Mouse (Mus musculus): ENCODE measurements around the gene Ift122. TPM values are rescaled to one million over a fixed set of nuclear protein-coding genes. Genes with fewer than 3 reads are reported as not detected.
"Not testable (repeated sequence)": the region's sequence is repeated elsewhere in the genome, so short reads cannot be mapped to it uniquely, and the experiment has no call there.

Ift122 gene
- polyA plus RNA-seq, 1 experiment from 2014 or later: 29.4 TPM

DNA sequence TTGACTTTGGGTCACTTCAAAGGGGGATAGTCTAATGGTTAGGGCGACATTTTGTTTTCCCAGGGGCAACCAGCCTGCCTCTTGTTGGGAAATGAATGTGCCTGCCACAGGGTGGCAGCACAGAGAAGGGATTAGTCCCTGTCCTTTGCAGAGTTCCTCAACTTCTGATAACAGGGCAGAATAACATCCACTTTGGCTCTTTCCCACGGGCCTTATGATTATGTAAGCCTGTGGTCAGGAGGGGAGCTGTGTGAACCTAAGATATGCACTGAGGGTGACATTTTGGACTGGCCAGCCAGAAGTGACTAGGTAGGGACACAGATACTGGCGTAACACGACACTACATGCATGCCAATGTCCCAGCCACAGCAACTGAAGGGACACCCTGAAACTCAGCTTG, 39.2 kb upstream of the Ift122 start:
- H3K9ac ChIP-seq (ENCODE audit: low read length): no peak overlapping the region
- DNase-seq (ENCODE audit: low spot score) (peak; percentile 64), ATAC-seq (ENCODE audit: insufficient number of reproducible peaks, low FRiP score, low TSS enrichment, low read depth) (no peak)
- no peaks in the 10 kb centered on the region for H3K27me3 ChIP-seq (ENCODE audit: control insufficient read depth, insufficient read depth, low read length)
- no peaks in the 10 kb centered on the region for H3K36me3 ChIP-seq (ENCODE audit: control insufficient read depth, insufficient read depth, low read length)
- H3K9me3 ChIP-seq (ENCODE audit: control insufficient read depth, low read length): no peaks in the 10 kb centered on the region
- no peak overlapping the region for H3K4me2 ChIP-seq (ENCODE audit: low read depth, severe bottlenecking)
- 44% methylated on average over 4 of the region's 4 CpGs for WGBS
- no peaks in the 10 kb centered on the region for H3K4me1 ChIP-seq (ENCODE audit: control insufficient read depth, insufficient read depth, low read length)
- no peak overlapping the region for H3K4me3 ChIP-seq (ENCODE audit: low read depth, low read length)
- H3K27ac ChIP-seq (replicated peaks; ENCODE audit: low read depth, low read length): no peak overlapping the region

DNA sequence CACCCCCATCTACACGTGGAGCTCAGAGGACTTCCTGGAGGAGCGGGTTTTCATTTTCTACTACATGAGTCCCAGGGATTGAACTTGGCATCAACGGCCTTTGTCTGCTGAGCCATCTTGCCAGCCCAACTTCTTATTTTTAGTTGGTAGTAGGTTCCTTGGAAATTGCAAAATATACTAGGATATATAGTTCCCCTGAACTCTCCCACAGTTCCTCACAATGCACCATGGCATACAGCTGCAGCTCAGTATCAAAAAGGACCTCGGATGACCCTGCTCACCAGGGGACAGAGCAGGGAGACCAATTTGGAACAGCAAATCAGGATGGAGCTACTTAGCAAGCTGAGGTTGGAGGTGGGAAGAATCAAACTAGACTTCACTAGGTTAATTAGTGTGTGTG, 38.2 kb upstream of the Ift122 start:
- ATAC-seq (ENCODE audit: insufficient number of reproducible peaks, low FRiP score, low TSS enrichment, low read depth) (no peak), DNase-seq (ENCODE audit: low spot score) (no peak)
- Histone ChIP-seq H3K36me3 (ENCODE audit: control insufficient read depth, insufficient read depth, low read length) (no peaks in the 10 kb centered on the region), H3K27ac (replicated peaks; ENCODE audit: low read depth, low read length) (no peak overlapping the region), H3K27me3 (ENCODE audit: control insufficient read depth, insufficient read depth, low read length) (no peaks in the 10 kb centered on the region), H3K4me3 (ENCODE audit: low read depth, low read length) (no peak overlapping the region), H3K4me1 (ENCODE audit: control insufficient read depth, insufficient read depth, low read length) (no peaks in the 10 kb centered on the region), H3K9ac (ENCODE audit: low read length) (no peak overlapping the region), H3K9me3 (ENCODE audit: control insufficient read depth, low read length) (no peaks in the 10 kb centered on the region), H3K4me2 (ENCODE audit: low read depth, severe bottlenecking) (no peak overlapping the region)
- WGBS: 80% methylated on average over 4 of the region's 4 CpGs

DNA sequence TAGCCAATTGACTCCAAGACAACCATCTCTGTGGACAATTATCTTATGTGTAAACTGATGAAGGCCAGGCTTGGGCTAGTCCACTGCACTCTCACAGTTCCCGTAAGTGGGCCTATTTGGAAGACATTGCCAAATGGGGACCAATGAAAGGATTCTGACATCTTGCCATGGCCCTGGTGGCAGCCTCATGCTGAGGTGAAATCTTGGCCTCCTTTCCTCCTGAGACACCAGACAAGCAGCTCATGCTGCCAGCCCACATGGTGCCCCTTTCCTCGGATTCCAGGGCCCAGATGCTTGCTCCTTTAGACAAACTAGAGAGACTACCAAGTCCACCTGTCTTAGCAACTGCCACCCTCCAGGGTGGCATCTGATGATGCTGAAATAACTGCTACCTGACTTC, 35.1 kb upstream of the Ift122 start:
- no peak overlapping the region for H3K4me2 ChIP-seq (ENCODE audit: low read depth, severe bottlenecking)
- no peak for DNase-seq (ENCODE audit: low spot score)
- 76% methylated on average over 2 of the region's 2 CpGs for WGBS
- H3K27ac ChIP-seq (replicated peaks; ENCODE audit: low read depth, low read length): no peak overlapping the region
- no peak for ATAC-seq (ENCODE audit: insufficient number of reproducible peaks, low FRiP score, low TSS enrichment, low read depth)
- H3K4me1 ChIP-seq (ENCODE audit: control insufficient read depth, insufficient read depth, low read length): no peaks in the 10 kb centered on the region
- no peak overlapping the region for H3K4me3 ChIP-seq (ENCODE audit: low read depth, low read length)
- no peaks in the 10 kb centered on the region for H3K27me3 ChIP-seq (ENCODE audit: control insufficient read depth, insufficient read depth, low read length)
- H3K9me3 ChIP-seq (ENCODE audit: control insufficient read depth, low read length): no peaks in the 10 kb centered on the region
- H3K9ac ChIP-seq (ENCODE audit: low read length): no peak overlapping the region
- no peaks in the 10 kb centered on the region for H3K36me3 ChIP-seq (ENCODE audit: control insufficient read depth, insufficient read depth, low read length)

DNA sequence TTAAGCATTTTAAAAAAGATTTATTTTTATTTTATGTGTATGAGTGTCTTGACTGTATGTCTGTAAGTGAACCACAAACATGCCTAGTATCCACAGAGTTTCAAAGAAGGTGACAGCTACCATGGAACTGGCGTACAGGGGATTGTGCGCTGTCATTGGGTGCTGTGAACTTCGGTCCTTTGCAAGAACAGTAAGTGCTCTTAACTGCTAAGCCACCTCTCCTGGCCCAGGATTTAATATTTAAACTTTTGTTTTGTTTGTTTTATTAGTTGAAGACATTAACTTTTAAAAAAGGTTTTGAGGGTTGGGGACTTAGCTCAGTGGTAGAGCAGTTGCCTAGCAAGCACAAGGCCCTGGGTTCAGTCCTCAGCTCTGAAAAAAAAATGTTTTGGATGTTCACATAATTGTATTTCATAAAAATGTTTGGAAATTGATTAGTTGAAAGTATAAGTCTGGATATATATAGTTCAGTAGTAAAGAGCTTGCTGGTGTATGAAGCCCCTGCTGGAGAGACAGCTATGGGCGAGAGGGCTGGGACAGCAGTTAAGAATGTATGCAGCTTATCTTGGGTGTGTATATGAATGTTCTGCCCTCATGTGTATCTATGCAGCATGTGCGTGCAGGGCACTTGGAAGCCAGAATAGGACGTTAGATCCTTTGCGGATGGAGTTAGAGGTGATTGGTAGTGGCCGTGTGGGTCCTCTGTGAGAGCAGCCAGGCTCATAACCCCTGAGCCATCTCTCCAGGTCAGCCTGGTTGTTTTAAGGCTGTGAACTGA, 31.9 kb upstream of the Ift122 start:
- Histone ChIP-seq H3K4me2 (ENCODE audit: low read depth, severe bottlenecking) (no peak overlapping the region), H3K27ac (replicated peaks; ENCODE audit: low read depth, low read length) (no peak overlapping the region), H3K4me3 (ENCODE audit: low read depth, low read length) (no peak overlapping the region), H3K4me1 (ENCODE audit: control insufficient read depth, insufficient read depth, low read length) (0 out of 2 replicates have a peak, but pooled peaks cover 4% of the 10 kb centered on the region), H3K27me3 (ENCODE audit: control insufficient read depth, insufficient read depth, low read length) (no peaks in the 10 kb centered on the region), H3K9me3 (ENCODE audit: control insufficient read depth, low read length) (no peaks in the 10 kb centered on the region), H3K36me3 (ENCODE audit: control insufficient read depth, insufficient read depth, low read length) (no peaks in the 10 kb centered on the region), H3K9ac (ENCODE audit: low read length) (no peak overlapping the region)
- DNase-seq (ENCODE audit: low spot score) (no peak), ATAC-seq (ENCODE audit: insufficient number of reproducible peaks, low FRiP score, low TSS enrichment, low read depth) (no peak)
- 87% methylated on average over 8 of the region's 8 CpGs for WGBS

DNA sequence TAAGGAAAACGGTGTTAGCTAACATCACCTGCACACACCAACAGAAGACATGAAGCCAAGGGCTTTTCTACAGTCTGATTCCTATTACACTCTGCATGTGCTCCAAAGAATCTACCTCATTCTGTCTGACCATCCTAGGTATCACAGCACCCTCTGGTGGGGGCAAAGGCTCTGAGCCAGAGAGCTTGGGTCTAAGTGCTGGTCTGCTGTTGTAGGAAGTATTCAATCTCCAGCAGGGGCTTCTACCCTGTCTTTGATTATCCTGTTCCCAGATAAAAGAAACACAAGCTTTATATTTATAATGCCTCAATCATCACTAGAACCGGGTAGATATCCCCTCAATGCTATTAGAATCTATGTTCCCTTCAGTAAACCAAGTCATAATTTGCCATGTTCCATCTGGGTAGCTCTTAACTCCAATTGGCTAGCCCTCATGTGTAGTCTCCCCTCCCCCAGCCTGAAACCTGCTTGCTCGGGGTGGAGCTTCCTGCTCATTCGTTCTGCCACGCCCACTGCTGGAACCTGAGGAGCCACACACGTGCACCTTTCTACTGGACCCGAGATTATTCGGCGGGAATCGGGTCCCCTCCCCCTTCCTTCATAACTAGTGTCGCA, 29.3 kb upstream of the Ift122 start:
- H3K9ac ChIP-seq (ENCODE audit: low read length): peak overlapping the region; percentile 7; the same call in 1 of the 2 replicates
- H3K36me3 ChIP-seq (ENCODE audit: control insufficient read depth, insufficient read depth, low read length); H3K4me1 ChIP-seq (ENCODE audit: control insufficient read depth, insufficient read depth, low read length); H3K27me3 ChIP-seq (ENCODE audit: control insufficient read depth, insufficient read depth, low read length); H3K4me2 ChIP-seq (ENCODE audit: low read depth, severe bottlenecking); H3K9me3 ChIP-seq (ENCODE audit: control insufficient read depth, low read length); H3K4me3 ChIP-seq (ENCODE audit: low read depth, low read length): not testable (repeated sequence)
- peak; percentile 95 for ATAC-seq (ENCODE audit: insufficient number of reproducible peaks, low FRiP score, low TSS enrichment, low read depth)
- 7% methylated on average over 5 of the region's 11 CpGs for WGBS
- H3K27ac ChIP-seq (replicated peaks; ENCODE audit: low read depth, low read length): peak overlapping the region; percentile 47; the same call in 1 of the 2 replicates
- DNase-seq (ENCODE audit: low spot score): peak; percentile 89

DNA sequence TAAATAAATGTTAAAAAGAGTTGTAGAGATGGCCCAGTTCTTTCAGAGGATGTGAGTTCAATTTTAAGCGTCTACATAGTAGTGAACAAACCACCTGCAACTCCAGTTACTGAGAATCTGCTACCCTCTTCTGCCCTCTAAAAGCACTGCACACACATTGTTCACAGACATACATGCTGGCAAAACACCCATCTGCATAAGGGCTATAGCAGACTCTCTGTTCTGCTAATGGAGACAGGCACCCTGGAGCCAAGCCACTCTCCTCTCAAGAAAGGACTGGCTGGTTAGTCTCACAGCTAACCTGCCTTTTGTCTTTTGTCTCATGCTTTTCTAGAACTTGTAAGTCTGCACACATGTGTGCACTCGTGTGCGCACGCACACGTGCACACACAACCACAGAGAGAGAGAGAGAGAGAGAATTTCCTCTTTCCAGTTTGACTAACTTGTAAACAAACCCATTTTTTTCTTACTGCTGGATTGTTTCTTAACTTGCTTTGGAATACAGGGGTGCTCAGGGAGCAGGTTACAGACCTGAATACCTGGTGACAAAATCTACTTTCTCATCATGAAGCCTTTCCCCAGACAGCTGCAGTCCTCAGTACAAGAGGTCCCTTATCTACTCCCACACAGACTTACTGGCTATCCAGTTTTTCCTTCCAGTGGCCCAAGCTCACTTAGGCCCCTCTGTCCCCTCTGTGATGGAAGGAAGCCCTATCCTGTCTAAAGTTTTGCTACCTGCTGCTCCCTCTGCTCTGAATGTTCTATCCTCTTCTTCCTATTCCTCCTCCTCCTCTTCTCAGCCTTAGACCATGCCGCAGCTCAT, 22.3 kb upstream of the Ift122 start:
- no peak overlapping the region; the same call in 1 of the 2 replicates for H3K4me2 ChIP-seq (ENCODE audit: low read depth, severe bottlenecking)

DNA sequence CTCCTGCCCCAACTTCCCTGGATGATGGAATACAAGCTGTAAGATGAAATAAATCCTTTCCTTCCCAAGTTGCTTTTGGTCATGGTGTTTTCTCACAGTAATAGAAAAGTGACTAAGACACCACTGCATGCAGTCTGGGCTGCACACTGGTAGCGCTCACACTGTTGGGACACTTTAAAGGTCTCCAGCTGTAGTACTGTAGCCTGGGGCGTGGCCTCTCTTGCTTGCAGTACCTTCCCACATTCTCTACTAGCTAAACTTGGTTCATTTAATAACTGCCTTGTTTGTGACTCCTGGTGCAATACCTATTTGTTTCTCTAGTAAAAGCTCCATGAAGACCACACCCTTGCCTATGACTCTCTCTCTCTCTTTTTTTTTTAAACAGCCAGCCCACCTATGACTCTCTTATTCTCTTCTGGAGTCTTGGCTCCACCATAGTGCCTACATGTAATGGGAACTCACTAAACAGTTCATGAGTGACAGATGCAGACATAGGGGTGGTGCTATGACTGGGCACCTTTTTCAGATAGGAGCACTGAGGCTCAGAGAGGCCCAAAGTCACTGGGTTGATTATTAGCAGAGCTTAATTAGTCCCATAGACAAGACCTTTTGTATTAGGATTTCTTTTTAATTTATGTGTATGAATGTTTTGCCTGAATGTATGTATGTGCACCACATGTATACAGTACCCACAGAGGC, 21.0 kb upstream of the Ift122 start:
- Histone ChIP-seq H3K27ac (replicated peaks; ENCODE audit: low read depth, low read length) (no peak overlapping the region), H3K27me3 (ENCODE audit: control insufficient read depth, insufficient read depth, low read length) (no peaks in the 10 kb centered on the region), H3K9me3 (ENCODE audit: control insufficient read depth, low read length) (no peaks in the 10 kb centered on the region), H3K9ac (ENCODE audit: low read length) (no peak overlapping the region), H3K4me3 (ENCODE audit: low read depth, low read length) (no peak overlapping the region), H3K4me1 (ENCODE audit: control insufficient read depth, insufficient read depth, low read length) (no peaks in the 10 kb centered on the region), H3K36me3 (ENCODE audit: control insufficient read depth, insufficient read depth, low read length) (no peaks in the 10 kb centered on the region), H3K4me2 (ENCODE audit: low read depth, severe bottlenecking) (no peak overlapping the region)
- ATAC-seq (ENCODE audit: insufficient number of reproducible peaks, low FRiP score, low TSS enrichment, low read depth) (no peak), DNase-seq (ENCODE audit: low spot score) (no peak)
- WGBS: 89% methylated on average over 2 of the region's 2 CpGs

More for the DNA sequence above, 22.3 kb upstream of the Ift122 start:
- 82% methylated on average over 6 of the region's 6 CpGs for WGBS
- Histone ChIP-seq H3K4me1 (ENCODE audit: control insufficient read depth, insufficient read depth, low read length) (no peaks in the 10 kb centered on the region), H3K36me3 (ENCODE audit: control insufficient read depth, insufficient read depth, low read length) (no peaks in the 10 kb centered on the region), H3K9me3 (ENCODE audit: control insufficient read depth, low read length) (no peaks in the 10 kb centered on the region), H3K9ac (ENCODE audit: low read length) (no peak overlapping the region), H3K27me3 (ENCODE audit: control insufficient read depth, insufficient read depth, low read length) (no peaks in the 10 kb centered on the region), H3K4me3 (ENCODE audit: low read depth, low read length) (no peak overlapping the region), H3K27ac (replicated peaks; ENCODE audit: low read depth, low read length) (no peak overlapping the region)
- DNase-seq (ENCODE audit: low spot score) (no peak), ATAC-seq (ENCODE audit: insufficient number of reproducible peaks, low FRiP score, low TSS enrichment, low read depth) (no peak)

DNA sequence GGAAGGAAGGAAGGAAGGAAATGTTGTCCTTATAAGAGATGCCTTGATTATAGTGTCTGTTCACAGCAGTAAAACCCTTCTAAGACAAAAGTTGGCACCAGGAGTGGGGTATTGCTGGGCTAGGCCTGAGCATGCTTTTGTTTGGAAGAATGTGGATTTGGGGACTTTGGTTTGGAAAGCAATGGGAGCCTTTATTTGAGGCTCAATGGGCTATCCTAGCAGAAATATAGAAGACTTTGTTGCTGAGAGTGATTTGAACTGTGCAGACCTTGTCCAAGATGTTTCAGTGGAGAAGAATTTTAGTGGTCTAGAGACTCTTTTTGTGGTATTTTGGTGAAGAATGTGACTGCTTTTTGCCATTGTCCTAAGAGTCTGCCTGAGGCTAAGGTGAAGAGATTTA, 19.4 kb upstream of the Ift122 start:
- Histone ChIP-seq H3K4me1 (ENCODE audit: control insufficient read depth, insufficient read depth, low read length) (no peaks in the 10 kb centered on the region), H3K36me3 (ENCODE audit: control insufficient read depth, insufficient read depth, low read length) (no peaks in the 10 kb centered on the region), H3K27ac (replicated peaks; ENCODE audit: low read depth, low read length) (no peak overlapping the region), H3K9ac (ENCODE audit: low read length) (no peak overlapping the region), H3K27me3 (ENCODE audit: control insufficient read depth, insufficient read depth, low read length) (no peaks in the 10 kb centered on the region), H3K4me2 (ENCODE audit: low read depth, severe bottlenecking) (no peak overlapping the region), H3K4me3 (ENCODE audit: low read depth, low read length) (no peak overlapping the region), H3K9me3 (ENCODE audit: control insufficient read depth, low read length) (no peaks in the 10 kb centered on the region)
- no peak for ATAC-seq (ENCODE audit: insufficient number of reproducible peaks, low FRiP score, low TSS enrichment, low read depth)
- DNase-seq (ENCODE audit: low spot score): no peak

Measured in limb, embryonic 11.5 days (tissue).